Mouse (Mus musculus) brain, embryonic 14.5 days (tissue): ENCODE measurements at regions not wholly inside any gene's neighbourhood (a gene's known extent, or its start where the extent isn't known, plus 50 kb on each side); places are given as distances from the start of the nearest gene placed in this dataset.

ENCODE experiments used
- CTCF ChIP-seq: fragments of 200-500 bp; IDR thresholded peaks from 2 replicates; pipeline ENCODE4 v1.5.1; 2012; ENCODE audit warnings: inconsistent platforms, mild to moderate bottlenecking, moderate library complexity, borderline replicate concordance; ENCODE audit not compliant: insufficient read depth, insufficient read length; ENCODE audit errors: extremely low read depth
- POLR2A ChIP-seq: fragments of 200-500 bp; IDR thresholded peaks from 2 replicates; pipeline ENCODE4 v1.6.1; 2012; ENCODE audit warnings: mild to moderate bottlenecking, inconsistent platforms, borderline replicate concordance; ENCODE audit not compliant: poor library complexity, insufficient read depth, insufficient read length, severe bottlenecking; ENCODE audit errors: extremely low read depth

- TF ChIP-seq CTCF (no peak), POLR2A (no peak)
Measured at GRCm38 (mm10) chr15:44859369-44859768, 4725.2 kb downstream of the 9330182O14Rik start.
